Comparison of ENCODE assay signal across 9 mouse cellular contexts in genomic region chr13:24527812-24528531, GRCm38 (mm10). TPM values are rescaled to one million over a fixed set of nuclear protein-coding genes. Genes with fewer than 3 reads are reported as not detected.
DNase-seq lines count a peak whose midpoint lies in the region; ATAC-seq and TF ChIP-seq lines count a peak whose summit lies in the region.
"Had no signal": no experiment of that assay in that cellular context is flagged by ENCODE, and none has a peak within 500 bp of the region (broad histone marks: within the 10 kb centered on the region; RNA-seq: fewer than 3 reads in every experiment).

No protein-coding gene starts in this region.

- WGBS in forebrain, postnatal 0 days: 41% methylated on average over 5 of the region's 5 CpGs
- 49% methylated on average over 5 of the region's 5 CpGs for WGBS in forebrain, embryonic 14.5 days

- H3K27ac ChIP-seq in forebrain, postnatal 0 days (ENCODE audit: low read depth, low read length): no peak overlapping the region
- no peak overlapping the region for H3K27ac ChIP-seq in forebrain, embryonic 14.5 days (ENCODE audit: low read depth, low read length)
- H3K27ac ChIP-seq: forebrain, embryonic 15.5 days had no signal

- in situ Hi-C loops in Patski (cut with MboI; ENCODE audit: low pct_unique_long_range_greater_than_20kb): no loop called here

- no peak overlapping the region for H3K4me2 ChIP-seq in forebrain, postnatal 0 days (ENCODE audit: low read depth)
- H3K4me2 ChIP-seq in forebrain, embryonic 14.5 days (ENCODE audit: low read length): no peak overlapping the region
- H3K4me2 ChIP-seq: forebrain, embryonic 15.5 days had no signal

- peak; percentile 61 for TF ChIP-seq CTCF in forebrain, postnatal 0 days (IDR thresholded peaks at IDR 0.05; ENCODE audit: low read depth)
- TF ChIP-seq CTCF in Patski (IDR thresholded peaks at IDR 0.05): peak; percentile 65

- H3K4me1 ChIP-seq in forebrain, postnatal 0 days (ENCODE audit: insufficient read depth): no peaks in the 10 kb centered on the region
- no peaks in the 10 kb centered on the region for H3K4me1 ChIP-seq in forebrain, embryonic 14.5 days (ENCODE audit: control insufficient read depth, insufficient read depth, low read length)
- H3K4me1 ChIP-seq: forebrain, embryonic 15.5 days had no signal

- H3K27me3 ChIP-seq in forebrain, postnatal 0 days (ENCODE audit: insufficient read depth, low read length): no peaks in the 10 kb centered on the region
- no peaks in the 10 kb centered on the region for H3K27me3 ChIP-seq in forebrain, embryonic 14.5 days (replicated peaks; ENCODE audit: control insufficient read depth, insufficient read depth, low read length)
- H3K27me3 ChIP-seq in Patski: no peaks in the 10 kb centered on the region
- H3K27me3 ChIP-seq: forebrain, embryonic 15.5 days had no signal

- H3K9ac ChIP-seq in forebrain, postnatal 0 days: no peak overlapping the region
- no peak overlapping the region for H3K9ac ChIP-seq in forebrain, embryonic 14.5 days (ENCODE audit: low read length)
- H3K9ac ChIP-seq: forebrain, embryonic 15.5 days had no signal

- DNase-seq in forebrain, postnatal 0 days: no peak
- DNase-seq in forebrain, embryonic 14.5 days (ENCODE audit: low spot score): no peak
- DNase-seq in lung, postnatal 10 days: peak; percentile 16
- no peak for DNase-seq in lung, adult 18-20 months
- no peak for DNase-seq in Patski (ENCODE audit: low read depth, low spot score)
- DNase-seq in mesoderm, embryonic 11.5 days (ENCODE audit: low read depth, low spot score): peak; percentile 60
- no peak for DNase-seq in urinary bladder, postnatal 4 days (ENCODE audit: low spot score in 2 of 2)
- DNase-seq in gastrocnemius, adult 18-20 months (ENCODE audit: low spot score): no peak

- no peaks in the 10 kb centered on the region for H3K36me3 ChIP-seq in forebrain, postnatal 0 days (ENCODE audit: insufficient read depth)
- H3K36me3 ChIP-seq in forebrain, embryonic 14.5 days (ENCODE audit: control insufficient read depth, insufficient read depth, low read length): no peaks in the 10 kb centered on the region
- H3K36me3 ChIP-seq: forebrain, embryonic 15.5 days had no signal

- no peak for ATAC-seq in forebrain, postnatal 0 days
- no peak for ATAC-seq in forebrain, embryonic 14.5 days
- ATAC-seq in Patski: no peak
- ATAC-seq: forebrain, embryonic 15.5 days had no signal

- POLR2A ChIA-PET in Patski (lab: Charles Lee): no interaction called here

- H3K9me3 ChIP-seq in forebrain, postnatal 0 days (ENCODE audit: low read length): no peaks in the 10 kb centered on the region
- H3K9me3 ChIP-seq in forebrain, embryonic 14.5 days (replicated peaks; ENCODE audit: control insufficient read depth, low read length): no peaks in the 10 kb centered on the region
- H3K9me3 ChIP-seq: forebrain, embryonic 15.5 days had no signal

- no peak overlapping the region for H3K4me3 ChIP-seq in forebrain, postnatal 0 days (ENCODE audit: low read depth, low read length)
- no peak overlapping the region for H3K4me3 ChIP-seq in forebrain, embryonic 14.5 days (ENCODE audit: low read depth, low read length)
- H3K4me3 ChIP-seq: forebrain, embryonic 15.5 days had no signal

- CTCF ChIA-PET in Patski (lab: Charles Lee): interaction anchor here (1.0 to 2.4 kb wide), 6 partner anchors 8 to 159 kb away, joined by 3 to 9 read pairs (median 3); no protein-coding TSS in a partner anchor

RNA-seq across cellular contexts. Expression of gene Ripor2, which starts 54.0 kb away (rescaled TPM):
- total RNA-seq in forebrain, postnatal 0 days (2014; rRNA removed): 51.5 and 53.2 TPM in 2 replicates
- polyA plus RNA-seq in forebrain, postnatal 0 days (2015; fragmentation: Nextera tagmentation; extraction: Ambion mirVana): 13.8 and 21.3 TPM in 2 replicates
- 16.9 and 21.0 TPM in 2 replicates for polyA plus RNA-seq in forebrain, embryonic 14.5 days (2014; fragmentation: Nextera tagmentation; extraction: Ambion mirVana)
- polyA plus RNA-seq in Patski (2021): 3.5 TPM
- total RNA-seq in gastrocnemius, adult 18-20 months (2021): 1 to 10 TPM; 2.9 to 5.2 TPM

Comparison
In these comparisons a context has a peak if more than half of its experiments do, and no peak if none do; other contexts are left out.
1. DNase-seq: peak in lung, postnatal 10 days (single experiment) and mesoderm, embryonic 11.5 days (single experiment); none in forebrain, postnatal 0 days (single experiment), forebrain, embryonic 14.5 days (single experiment), lung, adult 18-20 months (0 of 2), Patski (single experiment), urinary bladder, postnatal 4 days (0 of 2) and gastrocnemius, adult 18-20 months (single experiment).